Mouse (Mus musculus): ENCODE measurements around the gene Hk1. TPM values are rescaled to one million over a fixed set of nuclear protein-coding genes. Genes with fewer than 3 reads are reported as not detected.

The Hk1 gene
- polyA plus RNA-seq, 1 experiment from 2014 or later: 28.4 TPM

GRCm38 (mm10) chr10:62338626-62339025 is 41.1 kb downstream of the Hk1 start:
- H3K9me3 ChIP-seq (ENCODE audit: control insufficient read depth, low read length): no peaks in the 10 kb centered on the region
- no peak for DNase-seq (ENCODE audit: low spot score)
- no peaks in the 10 kb centered on the region for H3K36me3 ChIP-seq (ENCODE audit: control insufficient read depth, insufficient read depth, low read length)
- no peak for ATAC-seq (ENCODE audit: low read depth)
- 36% methylated on average over 5 of the region's 5 CpGs for WGBS
- no peaks in the 10 kb centered on the region for H3K27me3 ChIP-seq (replicated peaks; ENCODE audit: control insufficient read depth, insufficient read depth, low read length)
- no peak overlapping the region for H3K27ac ChIP-seq (replicated peaks; ENCODE audit: low read depth, low read length)
- no peak overlapping the region for H3K9ac ChIP-seq (ENCODE audit: low read depth, low read length)
- H3K4me3 ChIP-seq (ENCODE audit: low read depth, low read length): peak overlapping the region; percentile 79
- peaks cover 27% of the 10 kb centered on the region for H3K4me1 ChIP-seq (ENCODE audit: control insufficient read depth, insufficient read depth, low read length)
- peak overlapping the region; percentile 94 for H3K4me2 ChIP-seq (ENCODE audit: low read depth, low read length)

GRCm38 (mm10) chr10:62338176-62338575 is 41.5 kb downstream of the Hk1 start:
- ATAC-seq (ENCODE audit: low read depth): no peak
- H3K27ac ChIP-seq (replicated peaks; ENCODE audit: low read depth, low read length): no peak overlapping the region
- 38% methylated on average over 9 of the region's 9 CpGs for WGBS
- no peak for DNase-seq (ENCODE audit: low spot score)
- H3K4me3 ChIP-seq (ENCODE audit: low read depth, low read length): no peak overlapping the region
- peak overlapping the region; percentile 94; the same call in 1 of the 2 replicates for H3K4me2 ChIP-seq (ENCODE audit: low read depth, low read length)
- no peak overlapping the region for H3K9ac ChIP-seq (ENCODE audit: low read depth, low read length)
- H3K27me3 ChIP-seq (replicated peaks; ENCODE audit: control insufficient read depth, insufficient read depth, low read length): no peaks in the 10 kb centered on the region
- no peaks in the 10 kb centered on the region for H3K9me3 ChIP-seq (ENCODE audit: control insufficient read depth, low read length)
- H3K36me3 ChIP-seq (ENCODE audit: control insufficient read depth, insufficient read depth, low read length): no peaks in the 10 kb centered on the region
- H3K4me1 ChIP-seq (ENCODE audit: control insufficient read depth, insufficient read depth, low read length): peaks cover 27% of the 10 kb centered on the region

GRCm38 (mm10) chr10:62336601-62337578 is 42.8 kb downstream of the Hk1 start:
- no peaks in the 10 kb centered on the region for H3K27me3 ChIP-seq (replicated peaks; ENCODE audit: control insufficient read depth, insufficient read depth, low read length)
- DNase-seq (ENCODE audit: low spot score) (no peak), ATAC-seq (ENCODE audit: low read depth) (no peak)
- no peaks in the 10 kb centered on the region for H3K9me3 ChIP-seq (ENCODE audit: control insufficient read depth, low read length)
- peak overlapping the region; percentile 11 for H3K4me2 ChIP-seq (ENCODE audit: low read depth, low read length)
- H3K36me3 ChIP-seq (ENCODE audit: control insufficient read depth, insufficient read depth, low read length): no peaks in the 10 kb centered on the region
- H3K4me3 ChIP-seq (ENCODE audit: low read depth, low read length): no peak overlapping the region
- peaks cover 32% of the 10 kb centered on the region for H3K4me1 ChIP-seq (ENCODE audit: control insufficient read depth, insufficient read depth, low read length)
- peak overlapping the region; percentile 70 for H3K27ac ChIP-seq (replicated peaks; ENCODE audit: low read depth, low read length)
- 27% methylated on average over 12 of the region's 12 CpGs for WGBS
- no peak overlapping the region for H3K9ac ChIP-seq (ENCODE audit: low read depth, low read length)

- Histone ChIP-seq H3K4me3 (ENCODE audit: low read depth, low read length) (no peak overlapping the region), H3K9me3 (ENCODE audit: control insufficient read depth, low read length) (no peaks in the 10 kb centered on the region), H3K9ac (ENCODE audit: low read depth, low read length) (no peak overlapping the region), H3K4me1 (ENCODE audit: control insufficient read depth, insufficient read depth, low read length) (peaks cover 28% of the 10 kb centered on the region), H3K27ac (replicated peaks; ENCODE audit: low read depth, low read length) (no peak overlapping the region), H3K36me3 (ENCODE audit: control insufficient read depth, insufficient read depth, low read length) (no peaks in the 10 kb centered on the region), H3K27me3 (replicated peaks; ENCODE audit: control insufficient read depth, insufficient read depth, low read length) (no peaks in the 10 kb centered on the region), H3K4me2 (ENCODE audit: low read depth, low read length) (no peak overlapping the region)
- peak; percentile 60 for DNase-seq (ENCODE audit: low spot score)
- 17% methylated on average over 6 of the region's 6 CpGs for WGBS
- no peak for ATAC-seq (ENCODE audit: low read depth)
These were observed 44.3 kb downstream of the Hk1 start for GRCm38 (mm10) chr10:62335423-62335776.

- no peak overlapping the region for H3K4me2 ChIP-seq (ENCODE audit: low read depth, low read length)
- H3K9ac ChIP-seq (ENCODE audit: low read depth, low read length): no peak overlapping the region
- H3K27ac ChIP-seq (replicated peaks; ENCODE audit: low read depth, low read length): no peak overlapping the region
- WGBS: 51% methylated on average over 20 of the region's 20 CpGs
- H3K4me3 ChIP-seq (ENCODE audit: low read depth, low read length): no peak overlapping the region
- peaks cover 28% of the 10 kb centered on the region for H3K4me1 ChIP-seq (ENCODE audit: control insufficient read depth, insufficient read depth, low read length)
- no peaks in the 10 kb centered on the region for H3K27me3 ChIP-seq (replicated peaks; ENCODE audit: control insufficient read depth, insufficient read depth, low read length)
- no peaks in the 10 kb centered on the region for H3K9me3 ChIP-seq (ENCODE audit: control insufficient read depth, low read length)
- DNase-seq (ENCODE audit: low spot score): no peak
- H3K36me3 ChIP-seq (ENCODE audit: control insufficient read depth, insufficient read depth, low read length): no peaks in the 10 kb centered on the region
- no peak for ATAC-seq (ENCODE audit: low read depth)
These were observed 44.9 kb downstream of the Hk1 start for GRCm38 (mm10) chr10:62334686-62335422.

GRCm38 (mm10) chr10:62333269-62333668 is 46.4 kb downstream of the Hk1 start:
- Histone ChIP-seq H3K9ac (ENCODE audit: low read depth, low read length) (no peak overlapping the region), H3K9me3 (ENCODE audit: control insufficient read depth, low read length) (no peaks in the 10 kb centered on the region), H3K4me1 (ENCODE audit: control insufficient read depth, insufficient read depth, low read length) (peaks cover 24% of the 10 kb centered on the region), H3K36me3 (ENCODE audit: control insufficient read depth, insufficient read depth, low read length) (no peaks in the 10 kb centered on the region), H3K27me3 (replicated peaks; ENCODE audit: control insufficient read depth, insufficient read depth, low read length) (no peaks in the 10 kb centered on the region), H3K4me2 (ENCODE audit: low read depth, low read length) (no peak overlapping the region), H3K27ac (replicated peaks; ENCODE audit: low read depth, low read length) (no peak overlapping the region), H3K4me3 (ENCODE audit: low read depth, low read length) (no peak overlapping the region)
- WGBS: 80% methylated on average over 14 of the region's 14 CpGs
- no peak for ATAC-seq (ENCODE audit: low read depth)
- no peak for DNase-seq (ENCODE audit: low spot score)

GRCm38 (mm10) chr10:62332514-62332913 is 47.2 kb downstream of the Hk1 start:
- WGBS: 44% methylated on average over 7 of the region's 7 CpGs
- Histone ChIP-seq H3K9ac (ENCODE audit: low read depth, low read length) (no peak overlapping the region), H3K4me1 (ENCODE audit: control insufficient read depth, insufficient read depth, low read length) (peaks cover 24% of the 10 kb centered on the region), H3K9me3 (ENCODE audit: control insufficient read depth, low read length) (no peaks in the 10 kb centered on the region), H3K4me3 (ENCODE audit: low read depth, low read length) (no peak overlapping the region), H3K4me2 (ENCODE audit: low read depth, low read length) (peak overlapping the region; percentile 37), H3K27ac (replicated peaks; ENCODE audit: low read depth, low read length) (no peak overlapping the region), H3K27me3 (replicated peaks; ENCODE audit: control insufficient read depth, insufficient read depth, low read length) (no peaks in the 10 kb centered on the region), H3K36me3 (ENCODE audit: control insufficient read depth, insufficient read depth, low read length) (no peaks in the 10 kb centered on the region)
- peak; percentile 59 for DNase-seq (ENCODE audit: low spot score)
- no peak for ATAC-seq (ENCODE audit: low read depth)

GRCm38 (mm10) chr10:62331771-62332170 is 47.9 kb downstream of the Hk1 start:
- ATAC-seq (ENCODE audit: low read depth) (no peak), DNase-seq (ENCODE audit: low spot score) (no peak)
- Histone ChIP-seq H3K36me3 (ENCODE audit: control insufficient read depth, insufficient read depth, low read length) (no peaks in the 10 kb centered on the region), H3K4me1 (ENCODE audit: control insufficient read depth, insufficient read depth, low read length) (peaks cover 24% of the 10 kb centered on the region), H3K9me3 (ENCODE audit: control insufficient read depth, low read length) (no peaks in the 10 kb centered on the region), H3K27me3 (replicated peaks; ENCODE audit: control insufficient read depth, insufficient read depth, low read length) (no peaks in the 10 kb centered on the region), H3K9ac (ENCODE audit: low read depth, low read length) (no peak overlapping the region), H3K27ac (replicated peaks; ENCODE audit: low read depth, low read length) (no peak overlapping the region), H3K4me2 (ENCODE audit: low read depth, low read length) (no peak overlapping the region), H3K4me3 (ENCODE audit: low read depth, low read length) (no peak overlapping the region)
- WGBS: 64% methylated on average over 12 of the region's 12 CpGs

Measured in embryonic facial prominence, embryonic 14.5 days (tissue).